Mouse (Mus musculus): ENCODE measurements around the gene Rbm47.

Gene Rbm47

DNA sequence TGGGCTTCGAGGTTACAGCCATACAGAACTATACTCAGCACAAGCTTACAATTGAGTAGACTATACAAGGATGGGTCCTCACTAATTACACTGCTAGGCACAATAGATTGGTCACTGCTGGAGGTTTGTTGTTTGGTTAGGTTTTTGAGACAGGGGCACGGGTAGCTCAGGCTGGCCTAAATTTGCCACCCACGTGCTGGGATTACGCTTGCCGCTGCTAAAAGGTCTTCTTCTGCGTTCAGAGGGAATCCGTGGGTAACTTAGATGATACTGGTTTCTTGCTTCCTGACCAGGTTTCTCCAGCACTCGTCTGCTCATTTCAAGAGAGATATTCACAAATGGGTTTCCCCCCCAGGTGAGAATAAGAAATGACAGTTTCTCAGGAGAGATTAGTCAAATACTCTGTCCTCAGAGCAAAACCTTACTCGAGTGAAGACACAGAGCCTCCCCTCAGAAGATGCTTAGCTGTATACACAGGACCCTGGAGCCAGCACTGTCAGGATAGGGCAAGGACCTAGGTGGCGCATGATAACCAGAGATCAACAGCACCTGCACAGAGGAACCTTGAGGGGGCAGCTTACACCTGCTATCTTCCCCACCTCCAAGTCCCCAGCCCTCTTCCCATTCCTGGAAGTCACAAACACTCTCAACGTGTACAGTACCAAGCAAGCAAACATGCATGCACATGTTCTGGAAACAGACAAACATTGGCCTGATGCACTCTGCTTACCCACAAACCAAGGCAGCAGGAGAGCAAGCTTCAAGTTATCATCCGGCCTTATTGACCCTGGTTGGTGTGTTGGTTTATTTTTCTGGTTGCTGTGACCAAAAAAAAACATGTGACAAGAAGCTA, 104.6 kb downstream of the Rbm47 start:
- in situ Hi-C loops (cut with MboI, MseI): no loop called here

- in situ Hi-C loops (cut with MboI, MseI): no loop called here
Measured at GRCm38 (mm10) chr5:66067219-66067618, 105.7 kb downstream of the Rbm47 start.

DNA sequence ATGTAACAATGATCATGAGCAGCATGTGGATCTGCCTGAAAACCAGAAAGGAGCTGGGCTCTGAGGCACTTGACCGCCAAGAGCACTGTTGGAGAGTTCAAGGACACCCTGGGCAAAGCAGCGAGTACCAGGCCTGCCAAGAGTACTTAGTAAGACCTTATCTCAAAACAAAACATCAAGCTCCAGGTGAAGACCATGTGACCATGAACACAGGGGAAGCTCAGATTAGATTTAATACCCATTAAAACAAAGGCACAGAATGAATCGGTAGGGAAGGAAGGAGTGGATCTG, 110.0 kb downstream of the Rbm47 start:
- in situ Hi-C loops (cut with MboI, MseI): no loop called here

DNA sequence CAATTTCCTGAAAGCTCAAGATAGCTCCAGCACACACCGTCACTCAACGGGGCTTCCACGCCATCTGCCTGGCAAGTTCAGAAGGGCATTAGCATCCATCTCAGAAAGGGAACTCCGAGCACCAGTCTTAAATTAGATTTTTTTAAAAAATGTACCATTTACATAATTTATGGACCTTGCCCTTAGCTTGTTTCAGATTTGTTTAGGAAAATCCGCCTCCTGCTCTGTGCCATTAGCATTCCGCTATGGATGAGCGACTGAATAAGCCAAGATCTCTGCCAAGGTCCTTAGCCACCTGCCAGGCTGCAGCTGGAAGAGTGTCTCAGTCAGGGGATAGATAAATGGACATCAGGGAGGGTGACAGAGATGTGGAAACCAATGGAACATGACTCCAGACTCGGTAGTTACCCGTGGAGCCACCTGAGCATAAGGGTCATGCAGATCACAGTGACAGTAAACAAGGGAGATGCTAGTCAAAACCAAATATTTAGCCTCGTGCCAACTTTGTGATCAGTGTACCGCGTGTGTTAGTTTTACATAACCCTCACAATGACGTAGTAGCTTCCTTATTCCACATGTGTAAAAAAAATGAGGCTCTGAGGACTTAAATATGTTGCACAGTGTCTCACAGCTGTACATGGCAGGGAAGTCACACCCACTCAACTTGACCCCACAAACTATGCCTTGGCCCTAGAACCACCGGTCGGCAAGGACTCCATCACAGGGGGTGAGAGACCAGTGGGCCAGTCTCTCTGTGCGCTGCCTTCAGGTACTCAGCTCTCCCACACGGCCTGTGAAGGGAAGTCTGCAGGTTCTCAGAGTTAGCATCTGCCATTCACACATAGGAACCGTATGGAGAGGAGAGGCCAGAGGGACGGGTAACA, 110.6 kb downstream of the Rbm47 start:
- in situ Hi-C loops (cut with MboI, MseI): no loop called here

- in situ Hi-C loops (cut with MboI, MseI): no loop called here
Measured at GRCm38 (mm10) chr5:66061667-66062045, 111.3 kb downstream of the Rbm47 start.

DNA sequence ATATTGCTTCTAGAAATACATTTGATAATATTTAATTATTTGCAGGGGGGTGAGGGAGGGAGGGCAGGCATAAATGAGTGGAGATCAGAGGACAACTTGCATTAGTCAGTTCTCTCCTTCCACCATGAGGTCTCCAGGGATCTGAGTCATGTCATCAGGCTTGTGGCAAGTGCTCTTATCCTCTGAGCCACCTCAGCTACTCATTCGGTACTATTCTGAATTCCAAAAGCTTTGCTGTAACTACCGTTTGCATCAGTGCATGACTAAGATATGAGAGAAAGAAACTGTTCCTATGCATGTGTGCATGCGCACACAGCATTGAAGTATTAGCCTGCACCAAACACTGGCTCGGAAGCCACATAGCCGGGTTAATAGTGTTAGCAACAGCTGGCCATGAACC, 114.1 kb downstream of the Rbm47 start:
- in situ Hi-C loops (cut with MboI, MseI): no loop called here

DNA sequence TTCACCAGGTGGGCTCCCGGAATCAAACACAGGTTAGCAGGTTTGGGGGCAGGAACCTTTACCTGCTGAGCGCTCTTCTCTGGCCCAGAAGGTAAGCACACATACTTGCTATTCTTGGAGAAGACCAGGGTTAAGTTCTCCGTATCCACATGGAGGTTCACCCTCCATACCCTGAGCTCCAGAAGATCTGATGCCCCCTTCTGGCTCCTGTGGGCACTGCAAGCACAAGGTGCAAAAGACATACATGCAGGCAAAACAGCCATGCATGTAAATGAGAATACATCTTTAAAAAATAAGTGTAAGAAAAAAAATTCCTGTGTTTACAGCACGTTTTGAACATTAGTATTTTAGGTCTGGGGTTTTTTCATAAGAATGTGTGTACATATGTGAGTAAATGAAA, 116.2 kb downstream of the Rbm47 start:
- in situ Hi-C loops (cut with MboI, MseI): no loop called here

GRCm38 (mm10) chr5:66054394-66054793, 118.5 kb downstream of the Rbm47 start:
- in situ Hi-C loops (cut with MboI, MseI): no loop called here

- in situ Hi-C loops (cut with MboI, MseI): no loop called here
Measured at GRCm38 (mm10) chr5:66052777-66053548, 120.0 kb downstream of the Rbm47 start.

DNA sequence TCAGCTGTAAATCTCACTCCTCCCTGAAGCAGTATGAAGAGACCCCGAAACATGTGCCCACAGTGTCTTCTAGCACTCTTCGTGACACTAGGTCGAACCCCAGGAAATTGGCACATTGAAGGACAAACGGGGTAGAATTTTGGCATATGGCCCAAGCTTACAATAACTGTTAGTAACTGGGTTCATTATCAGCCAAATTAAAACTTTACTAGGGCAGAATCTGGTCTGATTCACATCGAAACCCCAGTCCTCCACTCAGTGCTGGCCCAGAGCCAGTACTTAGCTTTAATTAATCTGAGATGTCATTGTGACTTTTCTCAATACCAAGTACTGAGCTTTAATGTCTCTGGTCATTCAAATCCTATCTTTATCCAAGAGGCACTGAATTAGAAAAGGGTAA, 122.1 kb downstream of the Rbm47 start:
- in situ Hi-C loops (cut with MboI, MseI): no loop called here

DNA sequence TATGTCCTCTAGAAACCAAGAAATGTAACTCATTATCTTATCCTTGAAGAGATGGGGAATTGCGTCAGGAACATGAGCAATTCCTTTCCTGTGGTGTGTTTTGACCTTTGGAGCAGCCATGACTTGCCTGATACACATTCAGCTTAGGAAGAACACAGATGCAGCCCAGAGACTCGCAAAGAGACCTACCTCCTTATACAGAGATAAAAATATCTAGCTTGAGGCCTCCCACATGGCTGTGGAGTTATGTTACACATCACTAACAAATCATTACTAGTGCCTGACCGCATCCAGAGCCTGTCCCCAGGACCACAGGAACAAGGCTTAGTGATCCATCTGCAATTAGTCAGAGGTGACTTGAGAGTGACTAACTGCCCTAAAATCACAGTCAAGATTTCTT, 126.6 kb downstream of the Rbm47 start:
- in situ Hi-C loops (cut with MboI, MseI): loop anchor here (10.0 kb wide), 1 partner anchor 1782 kb away; no protein-coding TSS in a partner anchor

DNA sequence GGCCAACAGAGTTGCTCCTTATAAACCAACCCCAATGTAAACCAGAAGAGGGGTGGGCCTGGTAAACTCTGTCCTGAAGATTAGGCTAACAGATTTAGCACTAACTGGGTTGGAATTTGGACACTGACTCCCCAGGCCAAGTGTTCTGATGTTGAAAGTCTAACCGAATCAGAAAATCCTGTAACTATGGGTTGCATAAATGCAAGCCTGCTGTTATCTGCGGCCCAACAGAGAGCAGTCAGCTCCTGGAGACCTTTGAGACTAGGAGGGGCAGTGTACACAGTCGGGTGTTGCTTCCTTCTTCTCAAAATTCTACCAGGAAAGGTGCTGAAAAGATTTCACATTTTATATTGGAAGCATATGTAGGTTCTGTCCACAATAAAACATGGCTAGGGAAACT, 129.0 kb downstream of the Rbm47 start:
- in situ Hi-C loops (cut with MboI, MseI): loop anchor here (10.0 kb wide), 1 partner anchor 1779 kb away; no protein-coding TSS in a partner anchor

DNA sequence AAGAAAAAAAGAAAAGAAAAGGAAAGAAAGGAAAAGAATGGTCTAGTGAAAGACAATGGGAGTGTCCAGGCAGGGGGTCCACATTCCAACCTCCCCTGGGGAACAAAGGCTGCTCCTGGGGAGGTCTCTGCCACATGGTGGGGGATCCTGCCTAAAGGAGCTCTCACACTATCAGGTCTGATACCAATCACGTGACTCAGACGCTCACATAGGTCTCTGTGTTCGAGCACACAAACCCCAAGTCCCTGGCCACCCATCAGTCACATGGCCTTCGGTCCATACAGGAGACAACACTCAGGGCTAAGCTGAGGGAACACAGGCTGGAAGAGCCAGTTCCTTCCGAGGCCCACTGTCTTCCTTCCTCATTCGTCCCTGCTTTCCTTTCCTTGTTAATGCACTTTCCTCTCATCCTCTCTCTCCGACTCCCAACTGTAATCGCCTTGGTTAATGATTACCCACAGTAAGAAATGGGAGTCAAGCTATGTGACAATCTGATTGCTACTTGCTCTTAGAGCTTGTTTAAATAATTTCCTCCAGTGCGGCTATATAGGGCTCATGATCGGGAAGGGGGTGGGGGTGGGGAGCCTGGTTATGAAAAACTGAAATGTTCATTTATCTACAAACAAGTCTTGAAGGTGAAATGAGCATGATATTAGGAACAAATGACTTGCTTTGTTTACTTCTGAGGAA, 130.1 kb downstream of the Rbm47 start:
- in situ Hi-C loops (cut with MboI, MseI): loop anchor here (10.0 kb wide), 1 partner anchor 1778 kb away; no protein-coding TSS in a partner anchor

- in situ Hi-C loops (cut with MboI, MseI): loop anchor here (10.0 kb wide), 1 partner anchor 1776 kb away; no protein-coding TSS in a partner anchor
Measured at GRCm38 (mm10) chr5:66040744-66041279, 132.1 kb downstream of the Rbm47 start.

DNA sequence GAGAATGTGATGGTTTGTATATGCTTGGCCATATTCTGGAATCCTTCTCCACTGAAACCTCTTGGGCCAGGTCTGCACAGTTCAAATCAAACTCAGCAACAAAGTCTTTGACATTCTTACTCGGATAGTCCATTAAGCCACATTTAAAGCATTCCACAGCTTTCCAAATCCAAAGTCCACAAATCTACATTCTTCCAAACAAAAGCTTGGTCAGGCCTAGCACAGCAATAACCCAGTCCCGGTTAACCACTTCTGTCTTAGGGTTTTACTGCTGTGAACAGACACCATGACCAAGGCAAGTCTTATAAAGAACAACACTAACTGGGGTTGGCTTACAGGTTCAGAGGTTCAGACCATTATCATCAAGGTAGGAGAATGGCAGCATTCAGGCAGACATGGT, 133.1 kb downstream of the Rbm47 start:
- in situ Hi-C loops (cut with MboI, MseI): loop anchor here (10.0 kb wide), 1 partner anchor 1775 kb away; no protein-coding TSS in a partner anchor

DNA sequence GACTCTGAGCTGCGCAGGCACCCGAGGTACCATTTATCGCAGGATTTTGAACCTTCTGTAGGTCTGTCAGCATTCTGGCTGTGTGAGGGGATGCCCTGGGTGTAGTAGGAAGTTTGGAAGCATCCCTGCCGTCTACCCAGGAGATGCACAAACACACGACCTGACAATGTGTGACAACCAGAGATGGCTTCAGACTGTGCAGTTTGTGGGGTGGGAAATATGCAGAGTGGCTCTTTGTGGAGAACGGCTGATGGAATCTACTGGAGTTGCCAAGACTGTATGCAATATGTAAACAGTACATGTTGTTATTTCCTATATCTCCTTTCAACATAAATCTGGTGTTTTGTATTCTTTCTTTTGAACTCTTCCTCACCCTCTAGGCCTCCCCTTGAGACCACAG, 135.9 kb downstream of the Rbm47 start:
- in situ Hi-C loops (cut with MboI, MseI): no loop called here

GRCm38 (mm10) chr5:66036440-66037054, 136.4 kb downstream of the Rbm47 start:
- in situ Hi-C loops (cut with MboI, MseI): no loop called here

DNA sequence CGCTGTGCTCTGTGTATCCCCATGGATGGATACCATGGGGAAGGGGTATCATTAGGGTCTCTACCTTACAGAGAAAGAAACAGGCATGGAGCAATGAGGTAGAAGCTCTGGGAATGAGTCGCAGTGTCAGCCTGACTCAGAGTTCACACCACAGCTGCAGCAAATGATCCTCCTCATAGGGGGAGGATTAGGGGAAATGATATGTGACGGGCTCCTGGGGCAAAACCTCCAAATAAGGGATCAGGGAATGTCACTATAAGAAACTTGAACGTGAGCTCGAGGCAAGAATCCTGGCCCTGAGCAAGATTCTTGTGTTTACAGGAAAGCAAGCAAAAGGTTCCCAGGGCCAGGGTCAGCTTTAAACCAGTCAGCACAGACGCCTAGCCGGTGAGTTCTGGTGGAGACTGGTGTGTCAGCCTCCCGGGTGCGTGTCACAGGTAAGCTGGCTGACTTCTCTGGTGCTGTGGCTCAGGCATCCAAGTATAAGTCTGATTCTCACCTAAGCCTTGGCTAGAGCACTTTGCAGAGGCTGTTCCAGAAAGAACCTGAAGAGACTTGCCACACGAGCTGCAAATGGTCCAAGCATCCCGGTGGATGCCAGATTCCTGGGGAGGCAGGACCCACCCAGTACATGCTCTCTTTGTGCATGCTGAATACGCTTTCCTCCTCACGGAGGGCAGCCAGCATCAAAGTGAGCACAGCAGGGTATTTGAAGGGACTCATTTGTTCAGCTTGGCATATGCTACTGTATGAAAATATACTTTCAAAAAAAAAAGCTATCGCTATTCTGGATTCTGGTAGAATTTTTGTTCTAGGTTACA, 138.3 kb downstream of the Rbm47 start:
- in situ Hi-C loops (cut with MboI, MseI): no loop called here

DNA sequence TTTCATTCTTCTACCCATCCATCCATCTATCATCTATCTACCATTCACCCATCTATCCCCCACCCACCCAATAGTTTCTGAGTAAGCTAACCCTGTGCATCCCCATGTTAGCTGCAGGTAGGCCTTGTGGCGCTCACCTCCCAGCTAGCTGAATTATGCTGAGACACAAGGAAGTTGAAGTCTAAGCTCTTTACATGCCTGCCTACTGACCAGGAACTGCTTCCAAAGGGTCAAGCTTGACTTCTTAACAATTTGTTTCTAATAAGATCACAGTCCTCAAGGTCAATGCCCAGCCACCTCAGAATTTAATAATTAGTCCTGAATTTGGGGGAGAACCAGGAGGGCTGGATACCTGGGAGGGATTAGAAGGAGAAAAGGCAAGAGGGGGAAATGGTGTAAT, 140.1 kb downstream of the Rbm47 start:
- in situ Hi-C loops (cut with MboI, MseI): no loop called here

GRCm38 (mm10) chr5:66031699-66032098, 141.2 kb downstream of the Rbm47 start:
- in situ Hi-C loops (cut with MboI, MseI): no loop called here

All from T-helper 2 cell (primary cell).